Mouse (Mus musculus): Measurements from ENCODE around the gene Cpox. TPM values are rescaled to one million over a fixed set of nuclear protein-coding genes. Genes with fewer than 3 reads are reported as not detected.
"Not testable (repeated sequence)": the region's sequence is repeated elsewhere in the genome, so short reads cannot be mapped to it uniquely, and the experiment has no call there.

The Cpox gene
- total RNA-seq, 2 experiments from 2014 or later: 966 to 1,327 TPM

- ATAC-seq (replicated peaks; ENCODE audit: low FRiP score, poor library complexity, severe bottlenecking): not testable (repeated sequence)
These were observed 5.0 kb upstream of the Cpox start for GRCm38 (mm10) chr16:58665137-58665536.

DNA sequence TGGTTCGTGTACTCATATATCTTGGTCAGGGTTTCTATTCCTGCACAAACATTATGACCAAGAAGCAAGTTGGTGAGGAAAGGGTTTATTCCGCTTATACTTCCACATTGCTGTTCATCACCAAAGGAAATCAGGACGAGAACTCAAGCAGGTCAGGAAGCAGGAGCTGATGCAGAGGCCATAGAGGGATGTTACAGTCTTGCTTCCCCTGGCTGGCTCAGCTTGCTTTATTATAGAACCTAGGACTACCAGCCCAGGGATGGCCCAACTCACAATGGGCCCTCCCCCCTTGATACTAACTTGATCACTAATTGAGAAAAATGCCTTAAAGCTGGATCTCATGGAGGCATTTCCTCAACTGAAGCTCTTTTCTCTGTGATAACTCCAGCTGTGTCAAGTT, 3.4 kb upstream of the Cpox start:
- ATAC-seq (replicated peaks; ENCODE audit: low FRiP score, poor library complexity, severe bottlenecking): not testable (repeated sequence)

GRCm38 (mm10) chr16:58668586-58668985, 1.5 kb upstream of the Cpox start:
- ATAC-seq (replicated peaks; ENCODE audit: low FRiP score, poor library complexity, severe bottlenecking): no peak

DNA sequence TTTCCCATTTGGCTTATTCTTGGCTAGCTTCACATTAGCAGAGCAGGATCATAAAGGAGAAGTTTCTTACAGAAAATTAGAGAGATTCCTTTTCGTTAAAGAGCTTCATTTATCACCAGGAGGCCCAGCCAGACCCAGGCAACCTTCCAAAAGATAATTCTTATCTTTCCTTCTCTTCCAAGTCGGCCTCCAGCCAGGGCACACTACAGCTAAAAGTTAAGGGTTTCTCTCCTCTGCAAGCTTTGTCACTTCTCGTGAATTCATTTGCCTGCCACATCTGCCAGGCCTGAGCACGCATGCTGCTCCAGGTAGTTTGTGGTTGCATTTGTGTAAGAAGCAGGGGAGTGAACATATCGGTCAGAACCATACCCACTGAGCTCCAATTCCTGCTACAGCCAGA, 828 bp upstream of the Cpox start:
- peak; percentile 50 for ATAC-seq (replicated peaks; ENCODE audit: low FRiP score, poor library complexity, severe bottlenecking)

DNA sequence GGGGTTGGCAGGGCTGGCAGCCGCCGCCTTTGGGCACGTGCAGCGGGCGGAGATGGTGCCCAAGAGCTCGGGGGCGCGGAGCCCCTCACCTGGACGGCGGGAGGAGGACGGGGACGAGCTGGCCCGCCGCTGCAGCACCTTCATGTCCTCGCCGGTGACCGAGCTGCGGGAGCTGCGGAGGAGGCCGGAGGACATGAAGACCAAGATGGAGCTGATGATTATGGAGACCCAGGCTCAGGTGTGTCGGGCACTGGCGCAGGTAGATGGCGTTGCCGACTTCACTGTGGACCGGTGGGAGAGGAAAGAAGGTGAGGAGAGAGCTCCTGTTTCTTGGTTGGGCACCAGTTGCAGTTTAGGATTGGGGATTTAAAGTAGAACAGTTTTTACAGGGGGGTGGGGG, 551 bp downstream of the Cpox start:
- ATAC-seq (replicated peaks; ENCODE audit: low FRiP score, poor library complexity, severe bottlenecking): no peak

DNA sequence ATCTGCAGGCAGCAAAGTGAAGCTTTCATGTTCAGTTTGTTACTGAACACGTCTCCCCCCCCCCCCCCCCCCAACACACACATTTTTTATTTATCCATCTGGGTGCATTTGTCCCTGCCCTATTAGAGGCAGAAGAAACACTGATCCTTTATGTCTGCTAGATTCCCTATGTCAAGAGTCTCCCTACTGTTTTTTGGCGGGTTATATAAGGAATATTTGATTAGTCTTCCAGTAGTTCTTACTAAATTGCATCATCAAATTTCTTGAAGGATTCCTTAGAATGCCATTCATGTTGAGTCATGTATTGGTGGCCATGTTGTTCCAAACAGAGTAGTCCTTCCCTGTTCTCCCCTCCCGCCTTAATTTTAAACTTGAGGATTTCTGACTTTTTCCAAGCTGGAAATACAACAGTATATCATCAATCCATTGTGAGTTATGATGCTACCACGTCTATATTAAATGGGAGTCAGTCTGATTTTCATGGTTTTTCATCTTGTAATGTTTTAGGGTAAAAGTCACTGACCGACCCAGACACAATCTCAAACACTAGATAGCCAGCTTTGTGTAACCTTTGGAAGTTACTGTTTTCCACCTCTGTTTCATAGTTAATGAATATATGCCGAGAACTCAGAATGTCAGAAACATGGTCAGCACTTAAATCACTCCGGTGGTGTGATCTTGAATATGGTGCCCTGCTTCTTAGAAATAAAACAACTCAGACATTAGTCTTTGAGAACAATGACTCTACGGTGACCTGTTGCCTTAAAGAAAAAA, 1.3 kb downstream of the Cpox start:
- no peak for ATAC-seq (replicated peaks; ENCODE audit: low FRiP score, poor library complexity, severe bottlenecking)

DNA sequence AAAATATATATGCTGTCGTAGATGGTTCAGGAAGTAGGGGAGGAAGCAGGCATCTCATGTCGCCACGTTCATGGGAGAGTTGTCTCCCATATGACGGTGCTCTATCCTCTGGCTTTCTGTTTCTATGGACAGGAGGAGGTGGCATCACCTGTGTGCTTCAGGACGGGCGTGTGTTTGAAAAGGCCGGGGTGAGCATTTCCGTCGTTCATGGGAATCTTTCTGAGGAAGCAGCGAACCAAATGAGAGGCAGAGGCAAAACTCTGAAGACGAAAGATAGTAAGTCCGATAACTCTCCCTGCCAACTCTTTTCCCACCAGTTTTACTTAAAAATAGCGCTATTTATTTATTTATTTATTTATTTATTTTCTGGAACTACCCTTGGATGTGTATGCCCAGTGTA, 2.3 kb downstream of the Cpox start:
- no peak for ATAC-seq (replicated peaks; ENCODE audit: low FRiP score, poor library complexity, severe bottlenecking)

GRCm38 (mm10) chr16:58673811-58674410, 3.8 kb downstream of the Cpox start:
- no peak for ATAC-seq (replicated peaks; ENCODE audit: low FRiP score, poor library complexity, severe bottlenecking)

- ATAC-seq (replicated peaks; ENCODE audit: low FRiP score, poor library complexity, severe bottlenecking): no peak
These were observed 5.2 kb downstream of the Cpox start for GRCm38 (mm10) chr16:58675256-58675655.

DNA sequence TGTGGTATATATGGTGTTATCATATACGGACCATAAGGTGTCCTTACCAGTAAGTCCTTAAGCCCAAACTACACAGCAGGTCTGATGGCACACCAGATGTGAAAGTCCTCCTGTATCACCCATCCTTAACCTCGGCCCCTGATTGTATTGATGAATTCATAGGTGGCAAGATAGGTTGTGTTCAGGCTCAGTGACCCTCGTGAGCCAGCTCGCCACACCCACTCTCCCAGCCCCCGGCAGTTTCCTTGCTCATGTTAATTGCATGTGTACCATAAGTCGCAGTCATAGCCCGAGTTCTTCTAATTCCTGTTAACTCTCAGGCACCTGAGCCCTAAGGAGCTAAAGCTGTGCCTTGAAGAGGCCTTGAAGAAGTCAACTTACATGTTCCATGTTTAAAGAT, 6.1 kb downstream of the Cpox start:
- no peak for ATAC-seq (replicated peaks; ENCODE audit: low FRiP score, poor library complexity, severe bottlenecking)

- 0 out of 2 replicates have a peak, but pooled peaks have one; percentile 21 for ATAC-seq (replicated peaks; ENCODE audit: low FRiP score, poor library complexity, severe bottlenecking)
These were observed 6.5 kb downstream of the Cpox start for GRCm38 (mm10) chr16:58676633-58677032.

GRCm38 (mm10) chr16:58677491-58677890, 7.4 kb downstream of the Cpox start:
- ATAC-seq (replicated peaks; ENCODE audit: low FRiP score, poor library complexity, severe bottlenecking): no peak

- ATAC-seq (replicated peaks; ENCODE audit: low FRiP score, poor library complexity, severe bottlenecking): peak; percentile 13; the same call in 1 of the 2 replicates
These were observed 8.6 kb downstream of the Cpox start for GRCm38 (mm10) chr16:58678660-58679059.

DNA sequence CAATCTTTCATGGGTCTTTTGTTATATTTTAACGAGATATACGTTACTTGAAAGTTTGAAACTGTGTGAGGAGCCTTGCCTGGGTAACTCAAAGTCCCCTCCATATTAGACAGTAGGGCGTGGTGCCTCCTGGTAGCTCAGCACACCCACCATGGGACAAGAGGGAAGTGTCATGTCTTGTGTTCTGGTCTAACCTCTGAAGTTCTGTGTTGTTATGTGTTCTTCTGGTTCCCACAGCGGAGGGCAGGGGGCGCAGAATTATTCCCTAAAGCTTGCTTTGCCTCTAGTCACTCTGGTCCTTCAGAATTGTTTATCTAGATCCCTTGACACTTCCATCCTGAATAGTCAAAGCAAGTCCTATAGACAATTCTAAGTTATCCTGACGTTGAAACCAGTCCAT, 12.0 kb downstream of the Cpox start:
- no peak for ATAC-seq (replicated peaks; ENCODE audit: low FRiP score, poor library complexity, severe bottlenecking)

- ATAC-seq (replicated peaks; ENCODE audit: low FRiP score, poor library complexity, severe bottlenecking): no peak
These were observed 12.8 kb downstream of the Cpox start for GRCm38 (mm10) chr16:58682870-58683269.

DNA sequence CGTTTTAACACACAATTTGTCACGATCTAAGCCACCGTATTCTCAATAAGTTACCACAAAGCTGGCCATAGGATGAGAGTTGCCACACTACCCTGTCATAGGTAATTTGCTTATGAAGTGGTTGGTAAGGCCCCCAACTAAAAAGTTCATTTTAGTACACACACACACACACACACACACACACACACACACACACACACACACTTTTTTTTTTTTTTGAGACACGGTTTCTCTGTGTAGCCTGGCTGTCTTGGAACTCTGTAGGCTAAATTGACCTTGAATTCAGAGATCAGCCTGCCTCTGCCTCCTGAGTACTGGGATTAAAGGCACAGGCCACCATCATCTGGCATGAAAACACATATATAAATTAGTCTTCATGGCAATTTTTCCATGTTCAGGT, 13.8 kb downstream of the Cpox start:
- ATAC-seq (replicated peaks; ENCODE audit: low FRiP score, poor library complexity, severe bottlenecking): no peak

DNA sequence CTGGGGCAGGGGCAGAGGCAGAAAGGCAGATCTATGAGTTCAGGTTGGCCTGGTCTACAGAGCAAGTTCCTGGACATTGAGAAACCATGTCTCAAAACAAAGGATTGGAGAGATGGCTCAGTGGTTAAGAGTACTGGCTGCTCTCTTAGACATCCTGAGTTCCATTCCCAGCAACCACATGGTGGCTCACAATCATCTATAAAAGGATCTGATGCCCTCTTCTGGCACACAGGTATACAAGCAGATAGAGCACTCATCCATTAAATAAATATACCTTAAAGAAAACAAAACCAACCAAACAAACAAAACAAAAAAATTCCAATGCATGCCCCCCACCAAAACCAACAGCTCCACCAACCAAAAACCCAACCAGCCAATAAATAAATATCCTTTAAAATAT, 14.4 kb downstream of the Cpox start:
- no peak for ATAC-seq (replicated peaks; ENCODE audit: low FRiP score, poor library complexity, severe bottlenecking)

DNA sequence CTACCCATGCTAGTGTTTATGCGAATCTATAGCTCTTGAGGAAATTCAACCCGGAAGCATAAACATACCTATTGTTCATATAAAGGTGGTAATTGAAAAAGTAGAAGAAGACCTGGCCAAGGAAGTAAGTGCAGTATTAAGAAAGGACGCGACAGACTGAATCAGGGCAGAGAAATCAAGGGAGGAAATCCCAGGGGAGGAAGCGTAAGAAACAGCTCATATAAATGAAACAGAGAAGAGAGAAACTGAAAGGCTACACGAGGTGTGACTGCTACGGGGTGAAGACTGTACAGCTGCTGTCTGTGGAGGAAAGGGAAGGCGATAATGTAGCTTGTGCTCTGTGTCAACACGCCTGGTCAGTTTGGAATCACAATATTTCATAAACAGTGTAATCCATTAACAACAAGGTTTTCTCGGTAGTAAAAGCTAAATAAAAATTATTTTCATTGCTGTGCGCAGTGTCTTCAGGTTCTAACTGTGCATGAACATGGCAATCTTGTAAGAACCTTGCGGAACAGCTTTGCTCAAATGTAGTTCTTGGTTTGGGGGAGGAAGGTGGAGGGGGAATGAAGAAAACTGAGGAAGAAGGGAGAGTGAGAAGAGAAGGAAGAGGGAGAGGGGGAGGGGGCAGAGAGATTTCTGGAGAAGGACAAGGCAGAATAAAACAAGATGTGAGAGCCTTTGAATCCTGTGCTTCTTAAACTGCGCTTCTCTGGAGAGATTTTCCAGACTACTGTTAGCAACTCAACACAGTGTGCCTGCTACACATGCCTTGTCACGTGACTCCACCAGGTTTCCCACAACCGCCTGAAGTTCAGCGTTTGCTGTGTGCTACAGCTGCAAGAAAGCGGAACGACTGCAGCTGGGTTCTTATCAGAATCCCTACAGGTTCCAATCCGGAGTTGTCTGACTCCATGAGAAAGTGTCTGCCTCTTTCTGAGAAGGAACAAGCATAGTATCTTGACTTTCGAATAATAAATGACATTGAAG, 15.8 kb downstream of the Cpox start:
- 0 out of 2 replicates have a peak, but pooled peaks have one; percentile 52 for ATAC-seq (replicated peaks; ENCODE audit: low FRiP score, poor library complexity, severe bottlenecking)

DNA sequence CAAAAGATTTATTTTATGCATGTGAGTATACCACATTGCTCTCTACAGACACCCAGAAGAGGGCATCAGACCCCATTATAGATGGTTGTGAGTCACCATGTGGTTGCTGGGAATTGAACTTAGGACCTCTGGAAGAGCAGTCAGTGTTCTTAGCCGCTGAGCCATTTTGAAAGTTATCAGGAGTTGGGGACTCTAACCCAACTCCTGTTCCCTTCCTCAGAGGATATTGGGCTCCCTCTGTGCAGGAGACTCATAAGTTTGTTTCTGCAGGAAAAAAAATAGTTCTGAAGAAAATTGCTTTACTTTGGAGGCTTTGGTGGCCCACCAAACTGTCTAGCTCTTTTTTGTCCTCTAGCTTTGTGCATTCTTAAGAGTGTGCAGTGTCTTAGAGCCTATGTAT, 18.4 kb downstream of the Cpox start:
- ATAC-seq (replicated peaks; ENCODE audit: low FRiP score, poor library complexity, severe bottlenecking): no peak

DNA sequence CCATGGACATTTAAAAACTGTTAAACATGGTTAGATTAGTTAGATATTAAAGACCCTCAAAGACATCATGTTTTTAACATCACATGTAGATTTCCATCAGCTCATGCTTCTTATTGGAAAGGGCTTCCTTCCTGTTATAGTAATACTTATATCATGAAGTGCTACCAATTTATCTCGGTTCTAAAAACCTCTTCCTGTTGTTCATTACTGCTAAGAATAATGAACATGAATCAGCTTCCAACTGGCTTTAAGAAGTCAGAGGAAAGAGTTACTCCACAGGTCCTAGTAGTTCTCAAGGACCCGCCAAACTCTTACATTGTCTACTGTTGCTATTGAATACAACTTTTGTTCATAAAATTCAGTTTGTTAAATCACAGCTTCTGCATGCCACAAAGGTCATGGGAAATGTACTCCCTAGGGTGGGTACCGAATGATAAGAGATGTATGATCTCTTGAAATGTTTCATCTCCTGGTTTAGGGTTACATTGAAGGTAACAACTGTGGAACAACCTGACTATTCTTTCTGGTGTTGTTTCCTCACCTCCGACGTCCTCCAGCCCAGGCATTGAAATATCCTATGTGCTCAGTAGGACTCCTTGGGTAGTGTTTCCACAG, 19.6 kb downstream of the Cpox start:
- no peak for ATAC-seq (replicated peaks; ENCODE audit: low FRiP score, poor library complexity, severe bottlenecking)
